Mouse (Mus musculus) ES-E14 (cell line): ENCODE data around the gene Psmd12. TPM values are rescaled to one million over a fixed set of nuclear protein-coding genes. Genes with fewer than 3 reads are reported as not detected.
A peak's percentile ranks its signal among the peaks of the same experiment; 100 is the strongest.

Experiments
- DNase-seq: peaks from one replicate; pipeline ENCODE4 v3.0.0-alpha.2; 2013; ENCODE audit warnings: low read depth, low spot score
- H3K27ac ChIP-seq: 2 replicates; pipeline ENCODE4 v1.5.1; 2012; ENCODE audit warnings: low read depth, mild to moderate bottlenecking, low read length, moderate library complexity, mixed read lengths; ENCODE audit not compliant: poor library complexity, insufficient read depth, severe bottlenecking
- H3K36me3 ChIP-seq: 2 replicates; pipeline ENCODE4 v1.6.1; 2012; ENCODE audit warnings: mild to moderate bottlenecking, low read length, moderate library complexity, mixed read lengths; ENCODE audit not compliant: control insufficient read depth, poor library complexity, insufficient read depth, severe bottlenecking
- H3K4me1 ChIP-seq, 2 experiments: fragments of 150-350 bp in 1 of 2; sonication (generic) in 1 of 2; 2 replicates each; pipeline ENCODE4 v1.6.1; 2012; ENCODE audit warnings: low read length in 2 of 2, mild to moderate bottlenecking in 1 of 2, mixed read lengths in 1 of 2; ENCODE audit not compliant: control insufficient read depth in 2 of 2, insufficient read depth in 2 of 2, poor library complexity in 1 of 2
- H3K4me3 ChIP-seq, 2 experiments: fragments of 150-350 bp in 1 of 2; sonication (generic) in 1 of 2; 2 replicates each; pipeline ENCODE4 v1.5.1; 2012; ENCODE audit warnings: low read length in 2 of 2, low read depth in 1 of 2, mild to moderate bottlenecking in 1 of 2, mixed read lengths in 1 of 2; ENCODE audit not compliant: insufficient read depth in 1 of 2, poor library complexity in 1 of 2, severe bottlenecking in 1 of 2
- H3K9ac ChIP-seq: 2 replicates; pipeline ENCODE4 v1.6.1; 2012; ENCODE audit warnings: low read depth, mild to moderate bottlenecking, low read length, mixed read lengths; ENCODE audit not compliant: poor library complexity, insufficient read depth, severe bottlenecking
- H3K9me3 ChIP-seq: fragments of 150-350 bp; sonication (generic); 2 replicates; pipeline ENCODE4 v1.6.1; 2012; ENCODE audit warnings: low read depth, mild to moderate bottlenecking, low read length; ENCODE audit not compliant: control insufficient read depth, insufficient read depth
- CHD2 ChIP-seq: IDR thresholded peaks from 2 replicates; pipeline ENCODE4 v1.6.1; 2014; ENCODE audit warnings: mild to moderate bottlenecking, low read depth, low read length, inconsistent platforms
- HCFC1 ChIP-seq: IDR thresholded peaks from 2 replicates; pipeline ENCODE4 v1.6.1; 2012; ENCODE audit warnings: low read length, inconsistent platforms, borderline replicate concordance; ENCODE audit not compliant: insufficient read depth
- MAFK ChIP-seq: IDR thresholded peaks from 2 replicates; pipeline ENCODE4 v1.6.1; 2014; ENCODE audit warnings: mild to moderate bottlenecking, low read depth, low read length, inconsistent platforms; ENCODE audit not compliant: insufficient read depth
- ZC3H11A ChIP-seq: IDR thresholded peaks from 2 replicates; pipeline ENCODE4 v1.6.1; 2012; ENCODE audit warnings: low read depth, mild to moderate bottlenecking, inconsistent platforms, low read length, borderline replicate concordance
- ZNF384 ChIP-seq: IDR thresholded peaks from 2 replicates; pipeline ENCODE4 v1.6.1; 2012; ENCODE audit warnings: low read depth, low read length, inconsistent platforms
- in situ Hi-C, 2 experiments: fragments of 600-800 bp; cut with MboI; formaldehyde crosslinking; loops; one replicate each; pipeline ENCODE4 v1.15.1; 2025; ENCODE audit warnings: low sequenced_read_pairs in 2 of 2, inconsistent platforms in 1 of 2; ENCODE audit not compliant: unreplicated experiment in 2 of 2
- total RNA-seq: library from RNA; depleted of rRNA; stranded (reverse); fragments of 300-350 nt; gene quantifications from 2 replicates; pipeline ENCODE4 v1.2.3, GENCODE M21; 2012

The Psmd12 gene
- total RNA-seq, 1 experiment, result 140 TPM

- H3K9me3 ChIP-seq, result no peaks in the 10 kb centered on the region
- no peak overlapping the region for H3K27ac ChIP-seq
- no peaks in the 10 kb centered on the region for H3K36me3 ChIP-seq
- peaks cover 25 to 27% of the 10 kb centered on the region in 2 experiments for H3K4me1 ChIP-seq
- DNase-seq, result no peak
- TF ChIP-seq CHD2 (no peak), MAFK (no peak), ZC3H11A (no peak), ZNF384 (no peak), HCFC1 (no peak)
- H3K9ac ChIP-seq, result no peak overlapping the region
- in situ Hi-C loops, result loop anchor here in 1 of 2 experiments (25.0 kb wide), 1 partner anchor 164 kb away; no protein-coding TSS in a partner anchor
- H3K4me3 ChIP-seq, result peak overlapping the region in 1 of 2 experiments; percentile 8; a peak in 1 of 4 replicates
Measured at GRCm38 (mm10) chr11:107451106-107451505, 28.2 kb upstream of the Psmd12 start.

- DNase-seq, result no peak
- in situ Hi-C loops, result loop anchor here in 1 of 2 experiments (25.0 kb wide), 1 partner anchor 165 kb away; no protein-coding TSS in a partner anchor
Measured at GRCm38 (mm10) chr11:107452053-107452452, 27.2 kb upstream of the Psmd12 start.

GRCm38 (mm10) chr11:107454546-107455462, 24.5 kb upstream of the Psmd12 start:
- DNase-seq, result no peak
- Histone ChIP-seq H3K9me3 (no peaks in the 10 kb centered on the region), H3K4me3 (peak overlapping the region; percentile 33 to 39), H3K4me1 (peaks cover 12 to 31% of the 10 kb centered on the region in 2 experiments), H3K36me3 (no peaks in the 10 kb centered on the region), H3K27ac (peak overlapping the region; percentile 59; the same call in 1 of the 2 replicates), H3K9ac (no peak overlapping the region)
- in situ Hi-C loops, result loop anchor here in 1 of 2 experiments (25.0 kb wide), 1 partner anchor 168 kb away; no protein-coding TSS in a partner anchor
- TF ChIP-seq ZNF384, result no peak
- no peak for TF ChIP-seq MAFK
- TF ChIP-seq ZC3H11A, result no peak
- TF ChIP-seq HCFC1, result no peak
- no peak for TF ChIP-seq CHD2

More at GRCm38 (mm10) chr11:107452053-107452452, 27.2 kb upstream of the Psmd12 start:
- TF ChIP-seq CHD2 (no peak), HCFC1 (no peak), MAFK (no peak), ZC3H11A (no peak)
- Histone ChIP-seq H3K27ac (no peak overlapping the region), H3K36me3 (no peaks in the 10 kb centered on the region), H3K9me3 (no peaks in the 10 kb centered on the region), H3K9ac (no peak overlapping the region), H3K4me3 (no peak overlapping the region), H3K4me1 (peaks cover 16 to 24% of the 10 kb centered on the region in 2 experiments)

GRCm38 (mm10) chr11:107457282-107457681, 22.0 kb upstream of the Psmd12 start:
- Histone ChIP-seq H3K9ac (no peak overlapping the region), H3K36me3 (no peaks in the 10 kb centered on the region), H3K27ac (no peak overlapping the region), H3K4me3 (no peak overlapping the region), H3K9me3 (no peaks in the 10 kb centered on the region), H3K4me1 (peaks cover 4 to 23% of the 10 kb centered on the region in 2 experiments; a peak in 3 of 4 replicates)
- in situ Hi-C loops, result loop anchor here in 1 of 2 experiments (25.0 kb wide), 1 partner anchor 170 kb away; no protein-coding TSS in a partner anchor
- no peak for DNase-seq
- TF ChIP-seq ZNF384 (no peak), HCFC1 (no peak), ZC3H11A (no peak), CHD2 (no peak), MAFK (no peak)
